Mouse (Mus musculus): Measurements from ENCODE around the gene Khk.

Khk gene

DNA sequence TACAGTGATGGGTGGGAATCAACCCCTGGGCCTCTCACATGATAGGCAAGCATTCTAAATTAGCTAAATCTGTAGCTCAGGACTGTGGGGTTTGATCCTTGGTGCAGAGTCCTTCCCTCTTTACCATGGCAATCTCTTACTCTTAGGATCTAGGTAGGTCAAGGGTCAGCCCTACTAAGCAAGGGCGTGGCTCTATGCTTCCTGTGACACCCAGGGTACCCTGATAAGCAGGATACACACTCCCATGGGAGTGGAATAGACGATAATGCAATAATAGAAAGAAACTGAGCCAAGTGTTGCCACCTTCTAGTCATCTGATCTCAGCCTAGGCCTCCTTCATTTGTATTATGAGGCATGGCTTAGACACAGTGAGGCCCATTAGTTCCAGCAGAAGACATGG is 48.2 kb downstream of the Khk start:
- DNase-seq (ENCODE audit: low spot score in 2 of 2) = no peak

DNA sequence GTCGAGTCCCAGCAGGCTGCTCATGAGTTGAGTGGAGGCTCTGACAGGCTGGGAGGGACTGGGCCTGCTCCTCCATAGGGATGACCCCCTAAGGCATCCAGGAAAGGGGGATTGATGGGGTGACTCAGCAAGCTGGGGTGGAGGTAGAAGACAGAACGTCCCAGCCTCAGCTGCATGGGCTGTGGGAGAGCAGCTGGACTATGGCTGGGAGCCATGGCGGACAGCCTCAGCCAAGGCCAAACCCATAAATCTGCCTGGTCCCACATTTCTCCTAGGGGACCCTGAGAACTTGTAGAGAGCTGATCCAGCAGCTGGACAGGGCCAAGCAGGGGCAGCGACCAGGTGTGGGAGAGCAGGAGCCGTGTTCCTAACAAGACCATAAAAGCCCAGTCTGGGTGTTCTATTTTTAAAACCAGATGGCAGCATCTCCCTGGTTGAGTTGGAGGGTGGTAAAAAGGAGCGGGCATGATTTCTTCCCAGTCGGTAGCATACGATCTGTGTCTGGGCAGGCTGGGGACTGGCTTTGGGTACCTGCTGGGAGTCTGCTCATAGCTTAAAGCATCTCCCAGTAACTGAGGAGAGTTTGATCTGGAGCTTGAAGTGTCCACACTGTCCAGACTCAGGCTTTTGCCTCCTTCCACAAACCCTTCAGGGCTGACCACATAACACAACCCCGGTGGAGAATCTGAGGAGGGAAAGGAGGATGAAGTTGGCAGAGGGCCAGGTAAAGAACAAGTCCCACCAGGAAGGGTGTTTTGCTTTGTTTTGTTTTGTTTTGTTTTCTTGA is 53.8 kb downstream of the Khk start:
- no peak for DNase-seq (ENCODE audit: low spot score in 2 of 2)
